26 mouse cellular contexts compared by ENCODE assay signal in the genomic region with DNA sequence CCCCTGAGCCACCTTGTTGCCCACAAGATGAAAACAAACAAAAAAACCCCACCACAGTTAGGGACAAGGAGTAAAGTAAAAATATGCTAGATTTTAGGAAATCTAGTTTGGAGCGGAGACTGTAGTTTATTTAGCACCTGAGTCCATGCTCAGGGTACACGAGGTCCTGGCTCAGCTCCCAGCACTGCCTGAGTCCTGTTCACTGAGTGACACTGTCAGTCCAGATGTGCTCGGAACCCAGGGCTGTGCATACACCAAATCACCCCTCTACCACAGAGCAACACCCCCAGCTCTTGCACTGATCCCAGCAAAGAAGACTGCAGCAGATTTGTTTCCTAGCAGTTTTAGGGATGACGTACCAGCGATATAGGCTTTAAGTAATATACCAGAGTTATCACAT.
A peak's percentile ranks its signal among the peaks of the same experiment; 100 is the strongest.
DNase-seq lines count a peak whose midpoint lies in the region; ATAC-seq and TF ChIP-seq lines count a peak whose summit lies in the region.
"Had no signal": no experiment of that assay in that cellular context is flagged by ENCODE, and none has a peak within 500 bp of the region (broad histone marks: within the 10 kb centered on the region; RNA-seq: fewer than 3 reads in every experiment).

No protein-coding gene starts in this region.

- DNase-seq in heart, adult 11 months, result peak; percentile 87
- no peak for DNase-seq in heart, postnatal 10 days
- DNase-seq in embryonic facial prominence, embryonic 14.5 days (ENCODE audit: low spot score), result no peak
- DNase-seq in thymus, postnatal 10 days (ENCODE audit: low spot score in 2 of 2), result no peak
- no peak for DNase-seq in stomach, postnatal 0 days (ENCODE audit: low spot score)
- no peak for DNase-seq in spleen, adult 18-20 months
- DNase-seq: adrenal gland, postnatal 10 days; adrenal gland, postnatal 36 days; B cell, adult 2 months; cerebellum, adult 18-20 months; cerebellum, adult 9-10 months; cerebellum, postnatal 14 days; gastrocnemius, postnatal 14 days; heart, adult 2 months had no signal

- H3K9ac ChIP-seq in embryonic facial prominence, embryonic 14.5 days (ENCODE audit: low read depth, low read length), result 0 out of 2 replicates have a peak overlapping the region, but pooled peaks have one; percentile 4
- H3K9ac ChIP-seq in limb, embryonic 12.5 days (replicated peaks), result no peak overlapping the region
- no peak overlapping the region for H3K9ac ChIP-seq in stomach, postnatal 0 days (ENCODE audit: low read length)
- H3K9ac ChIP-seq: embryonic facial prominence, embryonic 12.5 days; forebrain, embryonic 13.5 days; heart, embryonic 13.5 days; hindbrain, embryonic 12.5 days; hindbrain, embryonic 15.5 days had no signal

- no peak overlapping the region for H3K27ac ChIP-seq in embryonic facial prominence, embryonic 14.5 days (replicated peaks; ENCODE audit: low read depth, low read length)
- H3K27ac ChIP-seq in limb, embryonic 12.5 days, result 0 out of 2 replicates have a peak overlapping the region, but pooled peaks have one; percentile 12
- H3K27ac ChIP-seq in stomach, postnatal 0 days (replicated peaks), result no peak overlapping the region
- H3K27ac ChIP-seq: forebrain, embryonic 10.5 days; forebrain, embryonic 13.5 days; heart, adult 2 months; heart, embryonic 10.5 days; hindbrain, embryonic 12.5 days; hindbrain, embryonic 15.5 days had no signal

- H3K27me3 ChIP-seq in embryonic facial prominence, embryonic 14.5 days (replicated peaks; ENCODE audit: control insufficient read depth, insufficient read depth, low read length), result no peaks in the 10 kb centered on the region
- no peaks in the 10 kb centered on the region for H3K27me3 ChIP-seq in limb, embryonic 12.5 days
- H3K27me3 ChIP-seq in stomach, postnatal 0 days (ENCODE audit: control insufficient read depth, insufficient read depth, low read length), result no peaks in the 10 kb centered on the region
- H3K27me3 ChIP-seq: CH12.LX; embryonic facial prominence, embryonic 12.5 days; heart, embryonic 13.5 days; hindbrain, embryonic 12.5 days; hindbrain, embryonic 15.5 days; Patski had no signal

- no peak for TF ChIP-seq CTCF in stomach, postnatal 0 days (IDR thresholded peaks at IDR 0.05; ENCODE audit: low read depth)

- no peak overlapping the region for H3K4me2 ChIP-seq in embryonic facial prominence, embryonic 14.5 days (ENCODE audit: low read depth, low read length)
- H3K4me2 ChIP-seq in limb, embryonic 12.5 days, result no peak overlapping the region
- no peak overlapping the region for H3K4me2 ChIP-seq in stomach, postnatal 0 days (replicated peaks; ENCODE audit: low read depth)
- H3K4me2 ChIP-seq: embryonic facial prominence, embryonic 12.5 days; forebrain, embryonic 13.5 days; heart, embryonic 13.5 days; hindbrain, embryonic 12.5 days; hindbrain, embryonic 15.5 days had no signal

- intact Hi-C loops in heart, postnatal 10 days (cut with DNase I), result loop anchor here (5.0 kb wide), 2 partner anchors 63 to 118 kb away; a partner anchor contains a TSS

- ATAC-seq in embryonic facial prominence, embryonic 14.5 days (ENCODE audit: low read depth), result no peak
- ATAC-seq in limb, embryonic 12.5 days (ENCODE audit: insufficient number of reproducible peaks, insufficient read depth, low FRiP score, low TSS enrichment, low read depth), result no peak
- ATAC-seq in stomach, postnatal 0 days (ENCODE audit: low FRiP score, low TSS enrichment), result no peak
- ATAC-seq: forebrain, embryonic 13.5 days; forebrain, embryonic 16.5 days; Patski had no signal

- 74% methylated on average over 5 of the region's 5 CpGs for WGBS in embryonic facial prominence, embryonic 14.5 days
- WGBS in limb, embryonic 12.5 days, result 73% methylated on average over 5 of the region's 5 CpGs
- 80% methylated on average over 5 of the region's 5 CpGs for WGBS in stomach, postnatal 0 days

- TF ChIP-seq EP300 in stomach, postnatal 0 days (optimal IDR thresholded peaks at IDR 0.05), result no peak

- no peaks in the 10 kb centered on the region for H3K9me3 ChIP-seq in embryonic facial prominence, embryonic 14.5 days (ENCODE audit: control insufficient read depth, low read length)
- no peaks in the 10 kb centered on the region for H3K9me3 ChIP-seq in limb, embryonic 12.5 days
- H3K9me3 ChIP-seq in stomach, postnatal 0 days (ENCODE audit: control insufficient read depth, low read length), result no peaks in the 10 kb centered on the region
- H3K9me3 ChIP-seq: embryonic facial prominence, embryonic 12.5 days; forebrain, embryonic 10.5 days; forebrain, embryonic 13.5 days; G1E; heart, embryonic 10.5 days; heart, embryonic 13.5 days; hindbrain, embryonic 12.5 days; hindbrain, embryonic 15.5 days had no signal

- H3K36me3 ChIP-seq in embryonic facial prominence, embryonic 14.5 days (ENCODE audit: control insufficient read depth, insufficient read depth, low read length), result no peaks in the 10 kb centered on the region
- no peaks in the 10 kb centered on the region for H3K36me3 ChIP-seq in limb, embryonic 12.5 days
- H3K36me3 ChIP-seq in stomach, postnatal 0 days (ENCODE audit: control insufficient read depth, insufficient read depth, low read length), result no peaks in the 10 kb centered on the region
- H3K36me3 ChIP-seq: embryonic facial prominence, embryonic 12.5 days; forebrain, embryonic 10.5 days; G1E; hindbrain, embryonic 12.5 days; hindbrain, embryonic 15.5 days had no signal

- peaks cover 51% of the 10 kb centered on the region for H3K4me1 ChIP-seq in embryonic facial prominence, embryonic 14.5 days (ENCODE audit: control insufficient read depth, insufficient read depth, low read length)
- H3K4me1 ChIP-seq in limb, embryonic 12.5 days (replicated peaks), result peaks cover 66% of the 10 kb centered on the region
- H3K4me1 ChIP-seq in stomach, postnatal 0 days (replicated peaks; ENCODE audit: control insufficient read depth, insufficient read depth), result peaks cover 7% of the 10 kb centered on the region; the same call in 1 of the 2 replicates

- H3K4me3 ChIP-seq in embryonic facial prominence, embryonic 14.5 days (ENCODE audit: low read depth, low read length), result no peak overlapping the region
- no peak overlapping the region for H3K4me3 ChIP-seq in limb, embryonic 12.5 days (replicated peaks)
- no peak overlapping the region for H3K4me3 ChIP-seq in stomach, postnatal 0 days (ENCODE audit: low read depth, low read length)
- H3K4me3 ChIP-seq: embryonic facial prominence, embryonic 12.5 days; forebrain, embryonic 10.5 days; forebrain, embryonic 13.5 days; heart, adult 2 months; heart, embryonic 10.5 days; heart, embryonic 13.5 days; hindbrain, embryonic 12.5 days; hindbrain, embryonic 15.5 days had no signal
